Mouse (Mus musculus) monocyte, adult 59 days (primary cell): Measurements from ENCODE around the gene AC170998.1. TPM values are rescaled to one million over a fixed set of nuclear protein-coding genes. Genes with fewer than 3 reads are reported as not detected.

Experiments used
- total RNA-seq, 2 experiments: library from RNA; stranded (reverse); gene quantifications; one replicate each; pipeline ENCODE4 v1.2.4; 2023

Gene AC170998.1
- total RNA-seq, result 10 to 100 TPM; 22.7 to 23.6 TPM

DNA sequence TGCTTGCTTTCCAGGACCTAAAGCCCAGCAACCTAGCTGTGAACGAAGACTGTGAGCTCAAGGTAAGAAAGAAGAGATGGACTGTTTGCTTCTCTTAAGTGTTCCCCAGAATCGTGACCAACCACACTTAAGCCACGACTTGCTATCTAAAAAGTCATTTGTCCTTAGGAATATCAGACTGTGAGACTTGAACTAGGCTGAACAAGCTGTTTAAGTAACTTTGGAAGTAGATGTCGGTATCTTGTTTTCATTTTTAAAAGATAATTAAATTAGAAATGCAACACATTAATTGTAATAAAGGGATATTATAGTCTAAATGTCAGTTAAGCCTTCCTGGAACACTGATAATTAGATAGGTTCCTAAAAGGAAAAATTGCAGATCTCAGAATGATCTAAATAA is at the start of gene AC170998.1:
AC170998.1 (plus strand) TSS at position 301 of the 400 bp plus-strand sequence.

DNA sequence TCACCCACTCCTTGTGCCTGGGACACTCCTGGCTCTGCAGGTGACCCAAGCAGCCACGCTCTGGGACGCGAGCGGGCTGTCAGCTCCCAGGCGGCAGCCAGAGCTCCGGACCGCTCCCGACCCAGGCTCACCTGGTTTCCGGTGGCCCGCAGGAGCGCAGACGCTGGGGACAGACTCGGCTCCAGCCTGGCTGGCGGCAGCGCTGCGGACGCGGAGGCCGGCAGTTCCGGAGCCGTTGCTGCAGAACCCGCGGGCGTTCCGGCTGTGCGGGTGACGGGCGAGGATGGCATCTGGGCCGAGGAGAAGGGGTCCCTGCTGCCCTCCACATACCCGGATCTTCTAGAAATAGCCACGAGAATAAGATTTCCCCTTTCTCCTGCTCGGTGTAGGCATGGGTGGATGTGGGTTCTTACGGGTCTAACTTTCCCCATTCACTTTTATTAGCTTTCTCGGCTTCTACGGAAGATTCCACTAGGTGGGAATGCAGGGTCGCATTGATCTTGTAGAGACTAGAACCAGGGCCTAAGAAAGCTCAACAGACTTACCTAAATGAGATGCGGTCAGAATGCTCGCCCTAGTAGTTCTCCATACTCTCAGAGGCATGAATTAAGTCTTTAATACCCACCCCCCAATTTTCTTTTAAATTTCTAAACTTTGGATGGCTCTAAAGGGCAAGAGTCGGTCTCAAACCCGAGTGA is 36.1 kb upstream of the AC170998.1 start, which contains the start of gene Slc26a8:
Slc26a8 (minus strand) TSS at position 648 of the 698 bp plus-strand sequence.

DNA sequence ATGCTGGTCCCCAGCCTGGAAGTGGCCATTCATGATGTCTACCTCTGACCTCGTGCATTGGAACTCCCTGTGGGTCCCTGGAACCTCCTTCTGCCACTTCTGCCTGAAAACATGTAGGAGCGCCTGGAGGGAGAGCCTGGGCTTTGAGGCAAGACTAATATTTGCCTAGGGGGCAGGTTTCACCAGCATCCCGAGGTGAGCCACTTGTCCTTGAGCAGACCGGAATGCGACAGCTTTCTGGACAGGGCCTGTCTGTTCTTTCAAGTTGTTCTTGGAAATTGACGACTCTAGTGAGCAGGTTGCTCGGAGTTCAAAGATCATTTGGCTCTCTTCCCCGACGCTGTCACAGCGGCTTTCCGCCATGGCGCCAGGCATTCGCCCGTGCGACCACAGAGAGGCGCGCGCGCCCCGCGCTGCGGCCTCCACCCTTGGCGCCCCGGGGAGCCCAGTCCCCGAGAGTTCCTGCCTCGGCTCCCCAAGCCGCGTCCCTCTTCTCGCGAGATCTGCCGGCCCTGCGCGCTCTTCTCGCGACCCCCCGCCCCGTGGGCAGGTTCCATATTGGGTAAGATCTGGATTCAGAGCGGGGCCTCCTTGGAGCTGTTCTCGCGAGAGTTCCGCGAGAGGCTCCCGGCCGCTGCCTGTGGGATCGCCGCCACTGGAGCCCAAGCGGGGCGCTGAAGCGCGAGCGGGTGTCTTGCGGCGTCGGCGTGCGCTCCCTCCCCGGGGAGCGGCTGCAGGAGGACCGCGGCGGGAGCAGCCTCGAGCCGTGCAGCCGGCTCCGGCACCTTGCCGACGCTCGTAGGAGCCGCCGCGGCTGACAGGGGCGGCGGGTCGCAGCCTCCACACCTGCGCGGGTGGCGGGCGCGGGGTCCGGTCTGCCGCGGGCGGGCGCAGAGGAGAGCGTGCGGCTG is 34.9 kb upstream of the AC170998.1 start, which contains the start of gene Mapk14:
Mapk14 (plus strand) TSS at position 554 of the 911 bp plus-strand sequence.

DNA sequence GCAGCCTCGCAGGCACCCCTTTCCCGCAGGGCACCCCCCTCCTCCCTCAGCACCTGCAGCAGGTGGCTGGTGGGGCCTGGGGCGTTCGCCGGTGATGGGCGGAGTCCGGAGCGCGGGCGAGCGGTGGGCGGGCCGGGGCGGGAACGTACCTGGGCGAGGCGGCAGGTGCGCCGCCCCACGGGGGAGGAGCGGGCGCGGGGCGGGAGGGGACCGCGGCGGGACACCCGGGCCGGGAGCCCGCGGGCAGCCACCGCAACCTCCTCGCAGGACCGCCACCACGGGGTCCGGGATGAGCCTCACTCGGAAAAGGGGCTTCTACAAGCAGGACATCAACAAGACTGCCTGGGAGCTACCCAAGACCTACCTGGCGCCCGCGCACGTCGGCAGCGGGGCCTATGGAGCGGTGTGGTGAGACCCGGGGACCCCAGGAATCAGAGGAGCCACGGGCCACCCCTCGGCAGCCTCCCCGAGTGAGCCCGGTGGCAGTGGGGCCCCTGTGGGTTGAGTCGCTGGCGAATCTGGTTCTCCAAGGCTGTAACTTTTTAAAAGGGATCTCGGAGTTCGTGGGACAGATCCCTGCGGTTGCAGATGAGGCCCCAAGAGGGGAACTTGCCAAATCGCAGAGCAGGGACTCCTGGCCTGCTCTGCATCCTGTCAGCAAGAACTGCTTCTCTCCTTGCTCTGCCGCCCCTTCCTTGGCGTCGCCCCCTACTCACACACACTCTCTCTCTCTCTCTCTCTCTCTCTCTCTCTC is 43.4 kb downstream of the AC170998.1 start, which contains the start of gene Mapk13:
Mapk13 (plus strand) TSS at position 177 of the 754 bp plus-strand sequence.

Other genes with a start within 250 kb of the AC170998.1 start
- gene Fkbp5, start 208.6 kb upstream of the AC170998.1 start, total RNA-seq, result 10 to 100 TPM; 23.0 to 29.0 TPM
- not detected for gene Armc12, start 195.3 kb upstream of the AC170998.1 start, total RNA-seq
- gene Clpsl2, start 176.7 kb upstream of the AC170998.1 start, total RNA-seq, result not detected
- gene Clps, start 165.3 kb upstream of the AC170998.1 start, total RNA-seq, result 1 to 10 TPM in 1 of 2 experiments, not detected in 1; 3.6 TPM
- gene Lhfpl5, start 150.4 kb upstream of the AC170998.1 start, total RNA-seq, result not detected
- 10 to 100 TPM; 53.0 to 54.9 TPM for gene Srpk1, start 103.4 kb upstream of the AC170998.1 start, total RNA-seq
- under 1 TPM in 1 of 2 experiments, not detected in 1; 0.63 TPM for gene Slc26a8, start 35.9 kb upstream of the AC170998.1 start, total RNA-seq
- gene Mapk14, start 34.8 kb upstream of the AC170998.1 start, total RNA-seq, result 100 to 1,000 TPM; 282 to 297 TPM
- gene Mapk13, start 43.2 kb downstream of the AC170998.1 start, total RNA-seq, result 1 to 10 TPM; 4.6 to 5.9 TPM
- 10 to 100 TPM; 42.3 to 46.6 TPM for gene Brpf3, start 75.0 kb downstream of the AC170998.1 start, total RNA-seq
- gene Pnpla1, start 132.3 kb downstream of the AC170998.1 start, total RNA-seq, result not detected
- gene 4930539E08Rik, start 189.2 kb downstream of the AC170998.1 start, total RNA-seq, result under 1 TPM in 1 of 2 experiments, not detected in 1; 0.13 TPM
- not detected for gene Pxt1, start 217.8 kb downstream of the AC170998.1 start, total RNA-seq
- gene Kctd20, start 225.9 kb downstream of the AC170998.1 start, total RNA-seq, result 100 to 1,000 TPM; 109 to 122 TPM